Mouse (Mus musculus) adrenal gland, postnatal 4 days (tissue): ENCODE measurements around the gene Spcs2. TPM values are rescaled to one million over a fixed set of nuclear protein-coding genes. Genes with fewer than 3 reads are reported as not detected.
A peak's percentile ranks its signal among the peaks of the same experiment; 100 is the strongest.

Experiments used
- DNase-seq, 2 experiments: peaks; one replicate each; pipeline ENCODE4 v3.0.0; 2021 to 2022; ENCODE audit warnings: low spot score in 2 of 2, mixed read lengths in 2 of 2
- total RNA-seq, 2 experiments: library from RNA; stranded (reverse); gene quantifications; 2 replicates each; pipeline ENCODE4 v1.2.3; 2021

Spcs2 gene
- total RNA-seq, 2 experiments from 2014 or later = 173 to 175 TPM

- no peak for DNase-seq
Observed at GRCm38 (mm10) chr7:99865219-99865618, 2.0 kb upstream of the Spcs2 start.

GRCm38 (mm10) chr7:99864241-99865028 lies 1.2 kb upstream of the Spcs2 start:
- DNase-seq = no peak

DNA sequence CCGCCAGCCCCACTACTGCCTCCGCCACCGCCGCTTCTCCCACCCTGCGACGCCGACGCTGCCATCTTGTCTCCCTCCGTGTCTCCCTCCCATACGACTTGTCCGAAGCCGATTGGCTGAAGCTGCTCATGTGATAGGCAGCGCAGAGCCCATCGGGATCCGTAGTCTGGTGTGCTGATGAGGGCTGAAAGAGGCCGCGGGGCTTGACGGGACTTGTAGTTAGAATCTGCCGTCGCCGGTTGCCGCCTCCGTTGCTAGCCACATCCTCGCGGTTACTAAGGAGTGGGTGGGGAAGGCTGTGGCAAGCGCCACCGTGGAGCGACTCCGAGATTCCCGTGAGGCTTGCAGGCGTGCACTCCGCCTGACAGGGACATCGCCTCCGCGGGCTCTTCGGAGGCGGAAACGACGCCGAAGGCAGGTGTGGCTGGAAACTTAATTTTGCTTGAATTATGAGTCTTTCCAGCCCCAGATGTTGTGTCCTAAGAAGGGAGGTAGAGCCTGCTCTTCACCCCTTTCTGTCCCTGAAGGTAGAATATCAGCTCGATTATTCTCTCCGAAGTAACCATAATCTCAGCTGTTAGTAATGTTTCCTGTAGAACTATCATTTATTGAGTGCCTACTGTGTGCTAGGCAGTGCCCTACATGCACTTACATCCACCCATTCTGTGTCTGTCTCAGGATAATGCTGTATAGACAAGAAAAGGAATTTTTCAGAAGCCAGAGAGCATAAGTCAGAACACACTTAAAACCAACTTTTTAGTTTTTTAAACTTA lies 4.3 kb downstream of the Spcs2 start, which contains the start of gene Xrra1:
Gene Xrra1 (plus strand): TSS at position 304 of the 773 bp plus-strand sequence.
- peak; percentile 80 to 94 for DNase-seq

DNA sequence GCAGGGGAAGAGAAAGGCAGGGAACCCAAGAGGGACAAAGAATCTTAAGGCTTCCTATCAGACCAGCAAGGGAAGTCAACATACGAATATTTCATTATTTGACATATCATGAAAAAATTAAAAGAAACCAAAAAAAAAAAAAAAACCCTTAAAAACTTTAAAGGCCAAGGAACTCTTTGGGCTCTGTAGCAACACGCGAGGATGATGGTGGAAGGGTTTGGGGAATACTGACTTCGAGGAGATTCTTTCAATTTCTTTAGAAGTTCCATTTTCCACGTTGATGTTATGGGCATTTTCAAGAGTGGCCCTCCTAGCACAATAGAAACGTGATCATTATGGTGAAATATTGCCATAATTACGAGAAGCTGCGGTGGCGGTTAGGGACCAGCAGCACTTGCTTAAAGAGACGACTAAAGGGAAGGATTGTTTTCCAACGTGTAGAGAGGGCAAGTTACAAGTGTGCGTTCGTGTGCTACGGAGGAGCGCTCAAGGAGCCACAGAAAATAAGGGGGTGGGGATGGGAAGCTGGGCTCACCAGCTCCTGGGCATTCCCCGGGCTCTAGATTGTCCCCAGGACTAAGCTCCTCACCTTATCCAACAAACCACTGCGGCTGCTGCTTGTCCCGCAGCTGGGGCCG lies 5.0 kb downstream of the Spcs2 start:
- no peak for DNase-seq

GRCm38 (mm10) chr7:99856266-99856861 lies 6.9 kb downstream of the Spcs2 start:
- DNase-seq = no peak

DNA sequence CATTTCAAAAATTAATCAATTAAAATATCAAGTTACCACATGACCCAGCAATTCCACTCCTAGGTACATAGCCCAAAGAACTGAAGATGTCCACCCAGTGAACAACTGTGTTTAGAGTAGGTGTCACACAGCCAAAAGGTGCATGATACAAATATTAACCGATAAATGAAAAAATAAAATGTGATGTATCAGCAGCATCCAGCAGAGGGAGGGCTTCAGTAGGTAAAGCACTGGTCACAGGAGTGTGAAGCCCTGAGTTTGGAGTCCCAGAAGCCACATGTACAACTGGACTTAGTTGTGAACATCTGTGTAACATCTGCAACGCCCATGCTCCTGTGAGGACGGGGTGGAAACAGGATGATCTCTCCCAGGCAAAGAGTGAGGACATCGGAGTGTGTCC lies 9.0 kb downstream of the Spcs2 start:
- no peak for DNase-seq

GRCm38 (mm10) chr7:99853350-99853749 lies 9.9 kb downstream of the Spcs2 start:
- DNase-seq = no peak

DNA sequence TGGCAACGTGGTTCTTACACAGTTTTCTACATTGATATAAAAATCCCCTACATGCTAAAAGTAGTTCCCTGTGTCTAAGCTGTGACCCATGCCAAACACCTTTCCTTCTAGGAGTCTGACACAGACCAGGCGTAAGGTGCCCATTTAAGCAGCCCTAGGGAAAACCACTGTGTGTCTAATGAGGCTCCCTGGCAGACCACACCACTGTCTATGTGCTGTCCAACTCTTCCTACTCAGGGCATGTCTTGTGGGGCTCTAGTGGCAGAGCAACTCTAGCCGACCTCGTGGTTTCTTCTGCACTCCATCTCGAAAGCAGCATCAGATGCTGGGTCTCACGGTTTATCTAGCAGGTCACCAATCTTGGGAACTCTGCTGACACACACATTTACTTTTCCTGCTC lies 11.6 kb downstream of the Spcs2 start:
- no peak for DNase-seq

DNA sequence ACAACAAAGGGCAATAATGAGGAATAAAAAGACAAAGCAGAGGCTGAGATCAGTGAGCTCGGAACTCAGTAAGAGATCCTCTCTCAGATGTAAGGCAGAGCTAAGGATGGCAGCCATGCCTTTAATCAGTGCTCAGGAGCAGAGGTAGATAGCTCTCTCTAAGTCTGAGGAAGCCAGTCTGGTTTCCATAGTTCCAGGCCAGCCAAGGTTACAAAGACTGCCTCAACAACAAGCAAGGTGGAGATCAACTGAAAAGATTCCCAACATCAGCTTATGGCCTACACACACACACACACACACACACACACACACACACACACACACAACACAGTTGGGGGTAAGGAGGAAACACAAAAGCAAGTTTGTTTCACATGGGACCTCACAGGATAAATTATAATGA lies 12.1 kb downstream of the Spcs2 start:
- no peak for DNase-seq

DNA sequence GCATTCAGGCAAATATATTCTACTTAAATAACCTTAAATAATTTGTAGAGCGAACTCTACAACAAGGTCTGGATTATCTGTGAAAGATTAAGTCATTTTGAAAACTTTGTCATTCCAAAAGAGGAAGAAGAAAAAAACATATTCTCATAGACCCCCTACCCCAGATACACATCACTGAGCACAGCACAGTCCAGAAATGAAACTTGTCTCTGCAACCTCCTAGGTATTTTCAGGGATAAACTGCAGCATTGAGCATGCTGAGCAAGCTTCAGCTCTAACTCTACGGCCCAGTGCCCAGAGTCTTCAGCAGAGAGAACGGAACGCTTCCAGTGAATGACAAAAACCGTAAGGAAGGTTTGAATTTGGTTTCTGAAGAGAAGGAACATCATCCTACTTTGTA lies 12.7 kb downstream of the Spcs2 start:
- DNase-seq = no peak

GRCm38 (mm10) chr7:99845533-99846236 lies 17.6 kb downstream of the Spcs2 start:
- DNase-seq = no peak

GRCm38 (mm10) chr7:99838241-99838640 lies 25.0 kb downstream of the Spcs2 start:
- no peak for DNase-seq

GRCm38 (mm10) chr7:99837358-99838071 lies 25.7 kb downstream of the Spcs2 start:
- DNase-seq = no peak

GRCm38 (mm10) chr7:99836781-99837180 lies 26.5 kb downstream of the Spcs2 start:
- DNase-seq = no peak

- DNase-seq = no peak
Observed at GRCm38 (mm10) chr7:99834314-99834853, 28.9 kb downstream of the Spcs2 start.

GRCm38 (mm10) chr7:99833846-99834222 lies 29.4 kb downstream of the Spcs2 start:
- DNase-seq = no peak

- no peak for DNase-seq
Observed at GRCm38 (mm10) chr7:99833115-99833845, 30.0 kb downstream of the Spcs2 start.

DNA sequence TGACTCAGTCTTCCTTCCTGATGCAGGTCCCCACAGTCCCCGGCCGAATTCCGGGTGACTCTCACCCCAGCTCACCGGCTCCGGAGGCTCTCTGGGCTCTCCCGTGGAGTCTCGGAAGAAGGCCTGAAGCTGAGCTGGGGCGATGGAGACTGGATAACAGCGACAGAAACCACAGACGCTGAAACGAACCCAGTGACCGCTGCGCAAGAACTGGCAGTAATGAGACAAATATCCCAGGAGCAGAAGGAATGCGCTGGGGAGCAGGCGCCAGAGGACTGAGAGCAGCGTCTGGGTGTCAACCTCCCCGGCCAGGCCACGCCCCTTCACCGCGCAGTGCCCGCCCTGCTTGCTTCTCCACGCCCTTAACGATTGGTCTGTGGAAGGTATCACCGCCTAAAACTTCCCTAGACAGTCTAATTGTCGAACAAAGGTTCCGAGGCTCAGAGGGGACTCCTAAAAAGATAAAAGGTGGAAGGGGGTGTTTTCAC lies 35.1 kb downstream of the Spcs2 start, which contains the start of gene Neu3:
Gene Neu3 (minus strand): TSS at position 335 of the 488 bp plus-strand sequence.
- peak; percentile 75 to 87 for DNase-seq

DNA sequence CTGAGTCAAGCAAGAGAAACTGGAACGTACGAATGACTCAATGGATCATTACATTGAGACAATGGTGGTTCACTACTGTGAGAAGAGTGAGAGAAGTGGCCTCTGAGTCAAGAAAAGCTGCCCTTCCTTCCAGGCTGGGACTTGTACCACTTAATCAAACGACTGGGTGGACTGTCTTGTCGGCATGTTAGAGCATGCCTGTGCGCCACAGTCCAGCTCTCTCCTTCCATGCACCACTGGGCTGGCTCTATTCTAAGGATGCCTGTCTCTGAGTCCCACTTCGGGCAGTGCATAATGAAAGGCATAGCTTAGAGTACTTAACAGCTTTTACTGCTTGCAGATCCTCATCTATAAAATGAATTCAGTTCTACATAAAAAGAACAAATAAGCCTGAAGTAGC lies 37.2 kb downstream of the Spcs2 start:
- no peak for DNase-seq
